Mouse (Mus musculus) neural tube, embryonic 11.5 days (tissue): Measurements from ENCODE around the gene Tada3. TPM values are rescaled to one million over a fixed set of nuclear protein-coding genes. Genes with fewer than 3 reads are reported as not detected.

Experiments used
- ATAC-seq: fragments of 200-750 bp; cut with Nextera tagmentation; 2 replicates; pipeline ENCODE4 v1.8.0; 2017; ENCODE audit warnings: moderate number of reproducible peaks, mild to moderate bottlenecking, moderate TSS enrichment, moderate library complexity; ENCODE audit not compliant: insufficient read depth, low FRiP score, low TSS enrichment
- DNase-seq: peaks from one replicate; pipeline ENCODE4 v3.0.0-alpha.2; 2015; ENCODE audit warnings: low spot score
- H3K27ac ChIP-seq: fragments of 300-500 bp; sonication (generic); 2 replicates; pipeline ENCODE4 v1.5.1; 2014; ENCODE audit warnings: low read depth, mild to moderate bottlenecking, low read length
- H3K27me3 ChIP-seq: fragments of 300-500 bp; sonication (generic); 2 replicates; pipeline ENCODE4 v1.6.1; 2014; ENCODE audit warnings: mild to moderate bottlenecking, low read length, mixed read lengths; ENCODE audit not compliant: control insufficient read depth, insufficient read depth
- H3K36me3 ChIP-seq: fragments of 300-500 bp; sonication (generic); 2 replicates; pipeline ENCODE4 v1.6.1; 2014; ENCODE audit warnings: mild to moderate bottlenecking, low read length, moderate library complexity, mixed read lengths; ENCODE audit not compliant: control insufficient read depth, insufficient read depth
- H3K4me1 ChIP-seq: fragments of 300-500 bp; sonication (generic); 2 replicates; pipeline ENCODE4 v1.6.1; 2014; ENCODE audit warnings: low read length, mixed read lengths; ENCODE audit not compliant: control insufficient read depth, insufficient read depth
- H3K4me2 ChIP-seq: fragments of 300-500 bp; sonication (generic); 2 replicates; pipeline ENCODE4 v1.6.1; 2014; ENCODE audit warnings: low read depth, mild to moderate bottlenecking, moderate library complexity
- H3K4me3 ChIP-seq: fragments of 300-500 bp; sonication (generic); 2 replicates; pipeline ENCODE4 v1.5.1; 2014; ENCODE audit warnings: low read depth, low read length
- H3K9ac ChIP-seq: fragments of 300-500 bp; sonication (generic); 2 replicates; pipeline ENCODE4 v1.6.1; 2014; ENCODE audit warnings: mild to moderate bottlenecking, low read length
- H3K9me3 ChIP-seq: fragments of 300-500 bp; sonication (generic); 2 replicates; pipeline ENCODE4 v1.6.1; 2016; ENCODE audit warnings: low read length; ENCODE audit not compliant: control insufficient read depth
- WGBS: fragments of 180-500 bp; shearing (Covaris S2); extraction: QIAGEN DNeasy Blood & Tissue Kit; methylation state at CpG from one replicate; pipeline ENCODE4 v1.1.7; 2014; 5-methylcytosine and 5-hydroxymethylcytosine counted together
- polyA plus RNA-seq: library from polyadenylated mRNA; unstranded; fragments of >200 nt; fragmentation: Nextera tagmentation; extraction: Ambion mirVana; gene quantifications from 2 replicates; pipeline ENCODE4 v1.2.1, GENCODE M21; 2014

The Tada3 gene
- polyA plus RNA-seq, 1 experiment from 2014 or later = 56.3 TPM

- Histone ChIP-seq H3K27ac (no peak overlapping the region), H3K4me3 (no peak overlapping the region), H3K9me3 (no peaks in the 10 kb centered on the region), H3K27me3 (no peaks in the 10 kb centered on the region), H3K9ac (no peak overlapping the region), H3K4me2 (no peak overlapping the region), H3K4me1 (no peaks in the 10 kb centered on the region), H3K36me3 (no peaks in the 10 kb centered on the region; the same call in 1 of the 2 replicates)
- 89% methylated on average over 1 of the region's 1 CpGs for WGBS
- DNase-seq = no peak
- ATAC-seq = no peak
Observed at GRCm38 (mm10) chr6:113362241-113362640, 15.4 kb downstream of the Tada3 start.

GRCm38 (mm10) chr6:113361476-113361875 lies 16.2 kb downstream of the Tada3 start:
- Histone ChIP-seq H3K27me3 (no peaks in the 10 kb centered on the region), H3K36me3 (no peaks in the 10 kb centered on the region), H3K4me2 (no peak overlapping the region), H3K4me3 (no peak overlapping the region), H3K27ac (no peak overlapping the region), H3K4me1 (no peaks in the 10 kb centered on the region), H3K9me3 (no peaks in the 10 kb centered on the region), H3K9ac (no peak overlapping the region)
- ATAC-seq (no peak), DNase-seq (no peak)
- 76% methylated on average over 4 of the region's 4 CpGs for WGBS

DNA sequence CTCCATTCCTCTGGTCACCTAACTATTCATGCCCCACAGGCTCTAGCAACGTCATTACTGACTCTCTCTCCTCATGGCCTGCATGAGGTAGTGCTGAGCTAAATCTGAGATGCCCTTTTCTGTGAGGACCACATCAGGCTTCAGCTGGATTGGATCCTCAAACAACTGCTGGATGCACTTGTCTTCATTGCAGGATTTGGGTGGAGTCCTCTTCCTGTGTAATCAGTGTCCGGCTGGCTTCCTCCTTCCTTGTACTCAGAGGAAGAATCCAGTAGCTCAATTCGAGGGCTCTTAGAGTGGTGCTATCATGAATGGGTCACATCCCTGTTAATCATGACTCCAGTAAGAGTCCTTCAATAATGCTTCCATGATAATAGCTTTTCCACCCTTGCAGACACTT lies 24.0 kb downstream of the Tada3 start:
- H3K9ac ChIP-seq = no peak overlapping the region
- ATAC-seq (no peak), DNase-seq (no peak)
- no peak overlapping the region for H3K4me2 ChIP-seq
- no peaks in the 10 kb centered on the region for H3K36me3 ChIP-seq
- no peak overlapping the region for H3K27ac ChIP-seq
- WGBS = 68% methylated on average over 3 of the region's 3 CpGs
- no peaks in the 10 kb centered on the region for H3K4me1 ChIP-seq
- no peaks in the 10 kb centered on the region for H3K27me3 ChIP-seq
- H3K9me3 ChIP-seq = no peaks in the 10 kb centered on the region
- H3K4me3 ChIP-seq = no peak overlapping the region

GRCm38 (mm10) chr6:113352820-113353219 lies 24.9 kb downstream of the Tada3 start:
- no peaks in the 10 kb centered on the region for H3K4me1 ChIP-seq
- no peak overlapping the region for H3K4me2 ChIP-seq
- ATAC-seq = no peak
- no peaks in the 10 kb centered on the region for H3K36me3 ChIP-seq
- no peaks in the 10 kb centered on the region for H3K9me3 ChIP-seq
- no peak overlapping the region for H3K27ac ChIP-seq
- 79% methylated on average over 3 of the region's 3 CpGs for WGBS
- H3K4me3 ChIP-seq = no peak overlapping the region
- H3K9ac ChIP-seq = no peak overlapping the region
- no peaks in the 10 kb centered on the region for H3K27me3 ChIP-seq
- no peak for DNase-seq

DNA sequence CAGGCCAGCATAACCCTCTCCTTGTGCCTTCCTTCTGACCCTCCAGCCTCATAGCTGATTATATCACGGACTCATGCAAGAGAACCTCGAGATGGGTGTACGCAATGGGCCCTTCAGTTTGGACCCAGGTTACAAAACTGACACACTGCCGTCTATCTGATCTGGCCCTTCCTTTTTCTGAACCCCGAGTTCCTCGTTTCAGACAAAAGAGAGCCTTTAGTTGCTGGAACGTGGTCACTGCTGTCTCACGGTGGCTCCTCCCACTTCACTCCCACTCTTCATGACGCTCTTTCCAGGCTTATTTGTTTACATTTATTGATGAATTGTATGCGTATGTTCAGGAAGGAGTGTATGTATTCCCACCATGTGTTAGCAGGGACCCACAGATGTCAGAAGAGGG lies 26.0 kb downstream of the Tada3 start:
- no peak overlapping the region for H3K4me2 ChIP-seq
- H3K27me3 ChIP-seq = no peaks in the 10 kb centered on the region
- no peaks in the 10 kb centered on the region for H3K4me1 ChIP-seq
- no peaks in the 10 kb centered on the region for H3K36me3 ChIP-seq
- no peak overlapping the region for H3K27ac ChIP-seq
- H3K9me3 ChIP-seq = no peaks in the 10 kb centered on the region
- H3K4me3 ChIP-seq = no peak overlapping the region
- H3K9ac ChIP-seq = no peak overlapping the region
- ATAC-seq = no peak
- DNase-seq = no peak
- WGBS = 75% methylated on average over 10 of the region's 10 CpGs

GRCm38 (mm10) chr6:113351161-113351560 lies 26.5 kb downstream of the Tada3 start:
- no peaks in the 10 kb centered on the region for H3K9me3 ChIP-seq
- H3K9ac ChIP-seq = no peak overlapping the region
- no peaks in the 10 kb centered on the region for H3K36me3 ChIP-seq
- WGBS = 95% methylated on average over 1 of the region's 1 CpGs
- no peaks in the 10 kb centered on the region for H3K4me1 ChIP-seq
- no peaks in the 10 kb centered on the region for H3K27me3 ChIP-seq
- H3K27ac ChIP-seq = no peak overlapping the region
- DNase-seq = no peak
- H3K4me3 ChIP-seq = no peak overlapping the region
- H3K4me2 ChIP-seq = no peak overlapping the region
- ATAC-seq = no peak

GRCm38 (mm10) chr6:113350538-113350937 lies 27.1 kb downstream of the Tada3 start:
- DNase-seq (no peak), ATAC-seq (no peak)
- Histone ChIP-seq H3K4me2 (no peak overlapping the region), H3K9ac (no peak overlapping the region), H3K36me3 (no peaks in the 10 kb centered on the region), H3K27me3 (no peaks in the 10 kb centered on the region), H3K27ac (no peak overlapping the region), H3K9me3 (no peaks in the 10 kb centered on the region), H3K4me1 (no peaks in the 10 kb centered on the region), H3K4me3 (no peak overlapping the region)

DNA sequence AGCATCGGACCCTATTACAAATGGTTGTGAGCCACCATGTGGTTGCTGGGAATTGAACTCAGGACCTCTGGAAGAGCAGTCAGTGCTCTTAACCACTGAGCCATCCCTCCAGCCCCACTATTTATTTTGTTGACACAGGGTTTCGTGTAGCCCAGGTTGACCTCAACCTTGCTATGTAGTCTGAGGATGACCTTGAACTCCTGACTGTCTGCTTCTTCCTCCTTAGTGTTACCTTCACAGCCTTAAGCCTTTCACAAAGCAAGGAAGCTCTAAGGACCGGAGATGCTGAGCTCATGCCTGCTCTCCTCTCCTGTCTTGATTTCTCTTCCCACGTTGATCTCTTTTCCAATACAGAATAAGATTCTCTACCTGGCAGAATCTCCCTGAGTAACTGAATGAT lies 30.8 kb downstream of the Tada3 start:
- Histone ChIP-seq H3K4me3 (no peak overlapping the region), H3K27ac (no peak overlapping the region), H3K4me2 (no peak overlapping the region), H3K4me1 (peaks cover 5% of the 10 kb centered on the region), H3K36me3 (no peaks in the 10 kb centered on the region), H3K27me3 (no peaks in the 10 kb centered on the region), H3K9me3 (no peaks in the 10 kb centered on the region), H3K9ac (no peak overlapping the region)
- no peak for ATAC-seq
- no peak for DNase-seq
- 82% methylated on average over 4 of the region's 4 CpGs for WGBS

DNA sequence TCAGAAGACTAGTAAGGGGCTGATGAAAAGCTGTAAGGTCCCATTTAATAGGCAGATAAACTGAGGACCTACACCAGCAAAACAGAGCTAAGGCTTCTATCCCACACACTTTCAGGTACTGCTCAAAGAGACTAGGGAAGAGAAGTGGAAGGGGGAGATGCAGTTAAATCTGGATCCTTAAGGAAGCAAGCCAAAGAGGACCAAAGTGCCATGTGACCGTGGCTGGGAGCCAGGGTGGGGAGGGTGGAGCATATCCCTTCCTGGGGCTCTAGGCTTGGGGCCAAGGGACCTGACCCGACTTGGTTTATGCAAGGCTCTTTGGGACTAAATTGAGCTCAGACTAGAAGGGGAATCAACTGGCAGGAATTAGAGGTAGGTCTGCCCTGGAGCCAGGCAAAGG lies 33.4 kb downstream of the Tada3 start:
- H3K9ac ChIP-seq = no peak overlapping the region
- no peak overlapping the region for H3K4me2 ChIP-seq
- H3K4me3 ChIP-seq = no peak overlapping the region
- DNase-seq (no peak), ATAC-seq (no peak)
- WGBS = 66% methylated on average over 2 of the region's 2 CpGs
- H3K27ac ChIP-seq = no peak overlapping the region
- H3K9me3 ChIP-seq = no peaks in the 10 kb centered on the region
- H3K36me3 ChIP-seq = no peaks in the 10 kb centered on the region
- H3K27me3 ChIP-seq = no peaks in the 10 kb centered on the region
- H3K4me1 ChIP-seq = peaks cover 7% of the 10 kb centered on the region
